Mouse (Mus musculus) hindbrain, postnatal 0 days (tissue): ENCODE data around the gene Serpina1c. TPM values are rescaled to one million over a fixed set of nuclear protein-coding genes. Genes with fewer than 3 reads are reported as not detected.
"Not testable (repeated sequence)": the region's sequence is repeated elsewhere in the genome, so short reads cannot be mapped to it uniquely, and the experiment has no call there.

Experiments
- ATAC-seq: fragments of 200-750 bp; cut with Nextera tagmentation; 2 replicates; pipeline ENCODE4 v1.8.0; 2017; ENCODE audit warnings: mild to moderate bottlenecking, moderate TSS enrichment, moderate library complexity
- DNase-seq: peaks from one replicate; pipeline ENCODE4 v3.0.0-alpha.2; 2015; ENCODE audit warnings: low spot score
- H3K27ac ChIP-seq: fragments of 300-500 bp; sonication (generic); 2 replicates; pipeline ENCODE4 v1.5.1; 2014; ENCODE audit warnings: mild to moderate bottlenecking
- H3K27me3 ChIP-seq: fragments of 300-500 bp; sonication (generic); 2 replicates; pipeline ENCODE4 v1.6.1; 2014; ENCODE audit warnings: low read length, mixed read lengths; ENCODE audit not compliant: insufficient read depth
- H3K36me3 ChIP-seq: fragments of 300-500 bp; sonication (generic); 2 replicates; pipeline ENCODE4 v1.6.1; 2014; ENCODE audit warnings: low read length, mixed read lengths; ENCODE audit not compliant: insufficient read depth
- H3K4me1 ChIP-seq: fragments of 300-500 bp; sonication (generic); 2 replicates; pipeline ENCODE4 v1.6.1; 2014; ENCODE audit warnings: antibody characterized with exemption, low read length, mixed read lengths; ENCODE audit not compliant: insufficient read depth
- H3K4me2 ChIP-seq: fragments of 300-500 bp; sonication (generic); 2 replicates; pipeline ENCODE4 v1.6.1; 2014; ENCODE audit warnings: low read depth, mild to moderate bottlenecking, low read length, moderate library complexity, mixed read lengths
- H3K4me3 ChIP-seq: fragments of 300-500 bp; sonication (generic); 2 replicates; pipeline ENCODE4 v1.5.1; 2014; ENCODE audit warnings: low read length
- H3K9ac ChIP-seq: fragments of 300-500 bp; sonication (generic); replicated peaks from 2 replicates; pipeline ENCODE4 v1.6.1; 2014; ENCODE audit warnings: mild to moderate bottlenecking, low read length, moderate library complexity, mixed read lengths
- H3K9me3 ChIP-seq: fragments of 300-500 bp; sonication (generic); 2 replicates; pipeline ENCODE4 v1.6.1; 2016; ENCODE audit warnings: low read length, mixed read lengths
- CTCF ChIP-seq: IDR thresholded peaks from 2 replicates; pipeline ENCODE4 v1.5.1; 2016; ENCODE audit warnings: antibody characterized with exemption, control low read depth, low read depth
- WGBS: fragments of 180-500 bp; shearing (Covaris S2); extraction: QIAGEN DNeasy Blood & Tissue Kit; methylation state at CpG from one replicate; pipeline ENCODE4 v1.1.7; 2014; 5-methylcytosine and 5-hydroxymethylcytosine counted together
- polyA plus RNA-seq: library from polyadenylated mRNA; unstranded; fragments of >200 nt; fragmentation: Nextera tagmentation; extraction: Ambion mirVana; gene quantifications from 2 replicates; pipeline ENCODE4 v1.2.1, GENCODE M21; 2015
- total RNA-seq: library from RNA; depleted of rRNA; stranded (reverse); fragments of >200 nt; gene quantifications from 2 replicates; pipeline ENCODE4 v1.2.3, GENCODE M21; 2014; rRNA removed

Serpina1c gene
- total and polyA plus RNA-seq, 2 experiments from 2014 or later: not detected

DNA sequence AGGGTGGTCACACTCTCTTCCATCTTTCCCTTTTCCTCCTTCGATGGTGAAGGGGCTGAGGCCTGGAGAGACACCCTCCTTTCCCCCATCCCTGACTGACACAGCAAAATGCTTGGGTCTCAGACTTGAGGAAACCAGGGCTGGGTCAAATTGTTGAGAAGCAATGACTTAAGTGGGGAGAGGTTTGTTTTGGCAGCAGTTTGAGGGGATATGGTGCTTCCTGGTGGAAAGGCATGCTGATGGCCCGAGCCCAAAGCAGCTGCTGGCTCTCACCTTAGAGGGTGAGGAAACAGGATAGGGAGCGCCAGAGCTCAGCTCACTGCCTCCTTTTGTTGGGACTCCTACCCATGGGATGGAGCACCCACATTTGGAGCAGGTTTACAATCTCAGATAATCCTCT lies 43.7 kb downstream of the Serpina1c start:
- H3K9me3 ChIP-seq: no peaks in the 10 kb centered on the region
- H3K9ac ChIP-seq: no peak overlapping the region
- no peak for TF ChIP-seq CTCF
- 79% methylated on average over 3 of the region's 3 CpGs for WGBS
- no peaks in the 10 kb centered on the region for H3K4me1 ChIP-seq
- DNase-seq (no peak), ATAC-seq (no peak)
- no peak overlapping the region for H3K4me2 ChIP-seq
- no peaks in the 10 kb centered on the region for H3K36me3 ChIP-seq
- no peak overlapping the region for H3K4me3 ChIP-seq
- H3K27me3 ChIP-seq: no peaks in the 10 kb centered on the region
- no peak overlapping the region for H3K27ac ChIP-seq

DNA sequence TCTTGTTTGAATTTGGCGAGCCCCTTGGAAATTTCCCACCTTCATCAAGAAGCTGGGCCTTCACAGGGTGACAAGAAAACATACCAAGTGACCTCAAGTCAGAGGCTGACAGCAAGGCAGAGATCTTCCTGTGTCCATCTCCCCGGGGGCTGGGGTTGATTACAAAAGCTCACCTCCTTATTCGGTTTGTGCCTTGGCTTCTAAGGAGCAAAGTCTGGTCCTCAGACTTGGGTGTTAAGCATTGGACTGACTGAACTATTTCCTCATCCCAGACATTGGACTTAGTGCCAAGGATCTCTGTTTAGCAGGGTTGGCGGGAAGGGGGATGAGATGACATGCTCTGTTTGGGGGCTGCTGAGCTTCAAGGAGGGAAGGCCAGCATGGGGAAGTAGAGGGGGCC lies 44.1 kb downstream of the Serpina1c start:
- ATAC-seq, H3K4me3 ChIP-seq, DNase-seq, H3K9me3 ChIP-seq, H3K27me3 ChIP-seq, H3K9ac ChIP-seq, H3K27ac ChIP-seq, H3K4me2 ChIP-seq, H3K4me1 ChIP-seq, H3K36me3 ChIP-seq: not testable (repeated sequence)
- 95% methylated on average over 3 of the region's 4 CpGs for WGBS

DNA sequence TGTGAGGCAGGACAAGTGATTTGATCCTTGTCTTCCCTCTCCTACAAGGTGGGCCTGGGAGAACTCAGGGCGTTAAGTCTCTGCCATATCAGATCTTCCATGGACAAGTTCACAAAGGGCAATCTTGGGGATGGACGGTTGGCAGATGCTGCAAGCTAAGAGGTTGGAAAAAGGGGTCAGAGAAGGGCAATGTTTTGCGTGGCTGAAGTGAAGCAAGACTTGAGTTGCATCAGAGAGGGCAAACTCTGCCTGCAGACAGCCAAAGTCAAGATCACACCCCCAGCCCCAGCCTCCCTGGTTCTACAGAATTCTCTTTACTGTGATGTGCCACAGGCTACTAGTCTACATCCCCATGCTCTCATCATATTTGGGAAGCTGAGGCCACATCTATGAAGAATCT lies 45.1 kb downstream of the Serpina1c start:
- H3K4me3 ChIP-seq, H3K27me3 ChIP-seq, H3K4me2 ChIP-seq, H3K9ac ChIP-seq, H3K9me3 ChIP-seq, H3K36me3 ChIP-seq, DNase-seq, H3K4me1 ChIP-seq, ATAC-seq, H3K27ac ChIP-seq: not testable (repeated sequence)
- 75% methylated on average over 3 of the region's 3 CpGs for WGBS

DNA sequence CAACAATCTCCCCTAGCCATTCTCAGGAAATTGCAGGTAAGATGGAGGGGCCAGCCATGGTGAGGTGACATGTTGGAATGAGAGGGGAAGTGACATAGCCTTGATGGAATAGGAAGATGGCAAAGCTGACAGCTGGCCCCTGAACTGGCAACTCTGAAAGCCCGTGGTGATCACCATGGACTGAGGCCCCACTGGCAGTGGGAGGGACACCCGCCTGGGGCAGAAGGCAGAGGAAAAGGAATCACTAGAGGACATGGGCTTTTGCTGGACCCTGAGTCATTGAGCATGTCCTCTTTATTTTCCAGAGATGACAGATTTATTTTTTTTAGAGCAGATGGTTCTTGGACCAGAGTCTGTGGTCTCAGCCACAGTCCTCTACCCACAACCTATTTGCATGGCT lies 51.7 kb downstream of the Serpina1c start:
- ATAC-seq, H3K9me3 ChIP-seq, H3K9ac ChIP-seq, H3K27me3 ChIP-seq, H3K36me3 ChIP-seq, H3K27ac ChIP-seq, H3K4me1 ChIP-seq, H3K4me3 ChIP-seq, H3K4me2 ChIP-seq, DNase-seq: not testable (repeated sequence)
- 97% methylated on average over 2 of the region's 2 CpGs for WGBS

Other genes starting within 250 kb of the Serpina1c start
- not detected in 2 replicates for gene Serpina6, start 247.7 kb downstream of the Serpina1c start, total RNA-seq
- not detected in 2 replicates for gene Serpina6, start 247.7 kb downstream of the Serpina1c start, polyA plus RNA-seq
- gene Serpina16, start 228.7 kb downstream of the Serpina1c start, total RNA-seq: not detected in 2 replicates
- gene Serpina16, start 228.7 kb downstream of the Serpina1c start, polyA plus RNA-seq: not detected in 2 replicates
- not detected in 2 replicates for gene Serpina1f, start 209.4 kb downstream of the Serpina1c start, total RNA-seq
- not detected in 2 replicates for gene Serpina1f, start 209.4 kb downstream of the Serpina1c start, polyA plus RNA-seq
- gene Serpina1d, start 131.3 kb downstream of the Serpina1c start, total RNA-seq: not detected in 2 replicates
- gene Serpina1d, start 131.3 kb downstream of the Serpina1c start, polyA plus RNA-seq: not detected in 2 replicates
- gene Serpina1b, start 74.5 kb downstream of the Serpina1c start, total RNA-seq: not detected in 2 replicates
- gene Serpina1b, start 74.5 kb downstream of the Serpina1c start, polyA plus RNA-seq: not detected in 2 replicates
- not detected in 2 replicates for gene Serpina1a, start 41.3 kb downstream of the Serpina1c start, total RNA-seq
- gene Serpina1a, start 41.3 kb downstream of the Serpina1c start, polyA plus RNA-seq: not detected in 2 replicates
- not detected in 2 replicates for gene Serpina1e, start 54.1 kb upstream of the Serpina1c start, total RNA-seq
- gene Serpina1e, start 54.1 kb upstream of the Serpina1c start, polyA plus RNA-seq: not detected in 2 replicates
- gene Serpina11, start 85.1 kb upstream of the Serpina1c start, total RNA-seq: not detected in 2 replicates
- 0.13 TPM in 1 of 2 replicates, not detected in the other for gene Serpina11, start 85.1 kb upstream of the Serpina1c start, polyA plus RNA-seq
- gene Serpina9, start 108.9 kb upstream of the Serpina1c start, total RNA-seq: not detected in 2 replicates
- gene Serpina9, start 108.9 kb upstream of the Serpina1c start, polyA plus RNA-seq: 0.38 and 0.43 TPM in 2 replicates
- gene Serpina12, start 139.6 kb upstream of the Serpina1c start, total RNA-seq: not detected in 2 replicates
- not detected in 2 replicates for gene Serpina12, start 139.6 kb upstream of the Serpina1c start, polyA plus RNA-seq
- 0.21 TPM in 1 of 2 replicates, not detected in the other for gene Serpina5, start 196.2 kb upstream of the Serpina1c start, total RNA-seq
- gene Serpina5, start 196.2 kb upstream of the Serpina1c start, polyA plus RNA-seq: not detected in 2 replicates
- not detected in 2 replicates for gene Serpina3a, start 207.8 kb upstream of the Serpina1c start, total RNA-seq
- gene Serpina3a, start 207.8 kb upstream of the Serpina1c start, polyA plus RNA-seq: not detected in 2 replicates
- gene Serpina3b, start 223.1 kb upstream of the Serpina1c start, total RNA-seq: not detected in 2 replicates
- gene Serpina3b, start 223.1 kb upstream of the Serpina1c start, polyA plus RNA-seq: not detected in 2 replicates
- gene Serpina3c, start 249.0 kb upstream of the Serpina1c start, total RNA-seq: not detected in 2 replicates
- 0.08 and 0.09 TPM in 2 replicates for gene Serpina3c, start 249.0 kb upstream of the Serpina1c start, polyA plus RNA-seq